Mouse (Mus musculus) E14TG2a.4 (cell line): ENCODE measurements around the gene Hsd11b1.

Experiments used
- CTCF ChIP-seq: conservative IDR thresholded peaks from 2 replicates; pipeline ENCODE4 v1.5.1; 2014; ENCODE audit warnings: low read length
- NANOG ChIP-seq: IDR thresholded peaks from 2 replicates; pipeline ENCODE4 v1.6.1; 2014; ENCODE audit warnings: borderline replicate concordance, low read length, mixed read lengths

GRCm38 (mm10) chr1:193194416-193195140, 69.3 kb downstream of the Hsd11b1 start:
- TF ChIP-seq CTCF = no peak
- TF ChIP-seq NANOG = no peak
